Mouse (Mus musculus): Measurements from ENCODE around the gene Esr1.
"Not testable (repeated sequence)": the region's sequence is repeated elsewhere in the genome, so short reads cannot be mapped to it uniquely, and the experiment has no call there.

Gene Esr1

DNA sequence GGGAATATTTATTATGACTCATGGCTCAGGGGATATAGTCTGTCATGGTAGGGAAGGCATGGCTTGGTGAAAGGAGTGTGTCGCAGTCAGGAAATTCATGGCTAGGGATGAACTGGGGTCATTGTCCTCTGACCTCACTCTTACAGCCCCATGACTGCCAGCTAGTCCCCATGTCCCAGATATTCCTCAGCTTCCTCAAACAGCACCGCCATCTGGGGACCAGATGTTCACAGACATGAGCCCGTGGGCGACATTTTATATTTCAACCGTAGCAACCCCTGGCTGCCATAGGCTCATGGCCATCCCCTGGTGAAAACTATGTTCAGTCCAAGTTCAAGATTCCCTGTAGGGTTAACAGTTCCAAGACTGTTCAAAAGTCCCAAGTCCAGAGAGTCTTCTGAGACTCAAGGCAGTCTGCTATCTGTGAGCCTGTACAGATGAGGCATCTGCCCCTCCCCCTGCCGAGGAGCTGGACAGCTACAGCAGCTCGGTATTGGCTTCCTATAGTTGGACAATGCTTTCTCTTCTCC lies 83.0 kb downstream of the Esr1 start:
- peak in 1 of 2 experiments; percentile 5 for DNase-seq (ENCODE audit: low spot score in 2 of 2)

DNA sequence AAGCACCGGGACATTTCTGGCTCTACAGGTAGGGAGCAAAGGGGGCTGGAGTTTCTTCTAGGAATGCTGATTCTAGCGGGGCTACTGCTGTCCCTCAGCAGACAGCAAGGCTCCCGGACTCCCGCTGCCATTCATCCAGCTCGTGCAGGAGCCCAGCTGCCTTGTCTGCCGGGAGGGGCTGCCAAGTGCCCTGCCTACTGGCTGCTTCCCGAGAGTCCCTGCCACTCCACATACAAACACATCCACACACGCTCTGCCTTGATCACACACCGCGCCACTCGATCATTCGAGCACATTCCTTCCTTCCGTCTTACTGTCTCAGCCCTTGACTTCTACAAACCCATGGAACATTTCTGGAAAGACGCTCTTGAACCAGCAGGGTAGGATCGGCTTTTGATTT lies 98.5 kb downstream of the Esr1 start:
- no peak for DNase-seq (ENCODE audit: low spot score in 2 of 2)

DNA sequence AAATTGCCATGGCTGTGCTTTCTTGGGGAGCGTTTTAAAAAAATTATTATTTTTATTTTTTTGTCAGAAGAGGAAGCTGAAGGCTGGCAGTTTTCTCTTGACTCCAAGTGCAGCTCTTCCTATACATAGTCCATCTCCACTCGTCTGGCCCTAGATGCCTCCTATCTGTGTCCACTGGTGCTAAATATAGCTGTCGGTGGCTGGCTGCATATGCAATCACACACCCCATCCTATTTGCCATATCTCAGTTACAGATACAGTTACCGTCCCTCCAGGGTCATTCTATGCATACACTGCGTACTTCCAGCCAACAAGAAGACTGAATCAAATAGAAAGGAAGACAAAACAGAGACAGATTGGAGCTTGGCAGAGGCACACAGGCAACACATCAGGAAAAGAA lies 100.0 kb downstream of the Esr1 start:
- no peak for DNase-seq (ENCODE audit: low spot score in 2 of 2)

DNA sequence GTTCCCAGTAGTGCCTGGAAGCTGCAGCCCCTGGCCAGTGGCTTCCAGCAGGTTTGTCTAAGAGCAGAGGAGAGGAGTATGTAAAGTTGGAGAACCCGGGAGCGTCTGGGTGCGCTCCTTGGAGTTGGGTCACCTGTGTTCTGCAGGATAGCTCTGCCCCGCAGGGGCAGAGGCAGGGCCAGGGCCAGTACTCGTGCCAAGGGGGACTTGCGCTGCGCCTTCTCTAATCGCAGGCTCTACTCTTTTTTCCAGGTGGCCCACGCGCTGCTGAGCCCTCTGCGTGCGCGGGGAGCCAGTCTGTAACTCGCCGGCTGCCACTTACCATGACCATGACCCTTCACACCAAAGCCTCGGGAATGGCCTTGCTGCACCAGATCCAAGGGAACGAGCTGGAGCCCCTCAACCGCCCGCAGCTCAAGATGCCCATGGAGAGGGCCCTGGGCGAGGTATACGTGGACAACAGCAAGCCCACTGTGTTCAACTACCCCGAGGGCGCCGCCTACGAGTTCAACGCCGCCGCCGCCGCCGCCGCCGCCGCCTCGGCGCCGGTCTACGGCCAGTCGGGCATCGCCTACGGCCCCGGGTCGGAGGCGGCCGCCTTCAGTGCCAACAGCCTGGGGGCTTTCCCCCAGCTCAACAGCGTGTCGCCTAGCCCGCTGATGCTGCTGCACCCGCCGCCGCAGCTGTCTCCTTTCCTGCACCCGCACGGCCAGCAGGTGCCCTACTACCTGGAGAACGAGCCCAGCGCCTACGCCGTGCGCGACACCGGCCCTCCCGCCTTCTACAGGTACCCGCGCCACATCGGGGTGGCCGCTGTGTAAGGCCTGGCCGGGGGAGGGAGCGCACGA lies 100.9 kb downstream of the Esr1 start:
- no peak for DNase-seq (ENCODE audit: low spot score in 2 of 2)

DNA sequence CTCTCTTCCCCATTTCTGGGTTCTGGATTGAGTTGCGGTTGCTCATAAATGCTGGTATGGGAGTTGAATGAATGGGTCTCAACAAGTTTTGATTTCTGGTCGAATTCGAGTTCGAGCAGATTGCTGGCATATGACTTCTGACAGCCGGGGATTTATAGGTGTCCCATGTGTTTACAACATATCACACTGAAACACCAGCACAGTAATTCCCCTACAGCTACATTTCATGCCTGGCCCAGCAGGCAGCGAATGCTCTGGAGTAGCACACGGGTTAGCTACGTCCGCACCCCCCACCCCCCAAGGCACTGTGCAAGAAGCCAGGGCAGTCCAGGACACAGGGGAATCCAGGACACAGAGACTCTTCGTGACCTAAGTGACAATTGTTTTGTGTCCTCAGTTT lies 102.0 kb downstream of the Esr1 start:
- DNase-seq (ENCODE audit: low spot score in 2 of 2) = no peak

DNA sequence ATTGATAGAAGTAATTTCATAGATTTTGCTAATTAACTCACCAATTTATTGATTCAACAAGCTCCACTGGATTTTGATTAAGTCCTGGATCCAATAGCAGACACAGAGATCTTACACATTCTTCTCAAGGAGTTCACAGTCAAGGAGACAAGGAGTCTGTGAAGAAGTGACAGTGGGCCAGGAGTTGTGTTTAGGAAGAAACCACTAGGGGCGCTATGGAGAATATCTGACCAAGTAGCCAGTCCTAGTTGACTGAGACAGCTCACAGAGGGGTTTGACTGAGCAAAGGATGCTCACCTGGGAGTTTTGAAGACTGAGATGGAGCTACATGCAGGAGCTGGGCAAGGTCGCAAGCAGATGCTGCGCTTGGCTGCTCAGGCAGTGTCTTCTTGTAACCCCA lies 113.5 kb downstream of the Esr1 start:
- DNase-seq (ENCODE audit: low spot score in 2 of 2) = no peak

DNA sequence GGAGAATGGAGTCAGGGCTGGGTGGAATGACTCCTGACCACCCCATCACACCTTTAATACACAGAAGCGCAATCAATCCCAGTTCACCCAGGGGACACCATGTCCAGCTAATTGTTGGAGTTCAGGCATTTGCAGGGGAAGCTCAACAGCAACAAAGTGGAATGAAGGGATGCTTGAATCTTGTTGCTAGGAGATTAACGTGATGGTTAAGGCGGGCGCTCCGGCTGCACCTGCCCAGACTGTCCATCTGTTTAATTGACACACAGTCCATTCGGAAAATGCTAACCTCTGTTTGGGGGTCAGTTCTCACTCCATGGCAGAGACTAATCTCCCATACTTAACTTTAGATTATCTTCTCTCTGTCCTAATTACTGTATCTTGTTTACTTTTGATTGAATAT lies 114.7 kb downstream of the Esr1 start:
- DNase-seq (ENCODE audit: low spot score in 2 of 2) = no peak

DNA sequence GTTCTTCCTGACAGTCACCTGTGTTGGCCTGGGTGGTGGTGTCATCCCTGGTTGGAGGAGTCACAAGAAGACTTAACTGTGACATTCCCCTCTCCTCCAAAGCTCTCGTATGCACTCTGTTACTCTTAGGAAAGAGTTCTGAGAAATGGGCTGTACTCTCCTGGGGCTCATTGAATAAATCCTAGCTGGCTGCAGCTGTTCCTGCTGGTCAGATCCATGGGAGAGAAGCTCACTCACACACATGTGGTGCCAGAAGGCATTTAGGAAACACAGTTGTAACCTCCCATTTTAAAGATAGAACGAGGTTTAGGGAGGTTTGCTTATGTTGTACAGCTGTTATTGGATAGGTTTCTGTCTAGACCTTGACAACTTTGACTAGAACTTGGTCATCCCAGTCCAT lies 120.9 kb downstream of the Esr1 start:
- DNase-seq (ENCODE audit: low spot score in 2 of 2) = peak; percentile 13 to 39

DNA sequence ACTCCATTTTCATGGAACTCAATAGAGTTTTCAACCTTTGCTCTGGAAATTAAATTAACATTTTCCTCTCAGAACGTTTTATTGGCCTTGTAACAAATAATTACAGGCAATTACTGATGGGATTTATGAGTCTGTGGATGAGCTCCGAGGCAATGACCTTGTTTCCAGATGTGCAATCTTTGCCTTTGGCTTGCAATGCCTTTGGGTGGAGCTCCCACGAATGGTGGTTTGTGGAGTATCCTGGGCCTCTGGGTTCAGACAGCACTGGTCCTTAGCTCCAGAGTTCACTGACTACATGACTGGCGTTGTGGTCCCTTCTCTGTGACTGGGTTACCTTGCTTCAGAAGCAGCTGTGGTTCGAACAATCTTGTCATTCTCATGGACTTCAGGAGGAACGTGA lies 122.6 kb downstream of the Esr1 start:
- DNase-seq (ENCODE audit: low spot score in 2 of 2) = no peak

DNA sequence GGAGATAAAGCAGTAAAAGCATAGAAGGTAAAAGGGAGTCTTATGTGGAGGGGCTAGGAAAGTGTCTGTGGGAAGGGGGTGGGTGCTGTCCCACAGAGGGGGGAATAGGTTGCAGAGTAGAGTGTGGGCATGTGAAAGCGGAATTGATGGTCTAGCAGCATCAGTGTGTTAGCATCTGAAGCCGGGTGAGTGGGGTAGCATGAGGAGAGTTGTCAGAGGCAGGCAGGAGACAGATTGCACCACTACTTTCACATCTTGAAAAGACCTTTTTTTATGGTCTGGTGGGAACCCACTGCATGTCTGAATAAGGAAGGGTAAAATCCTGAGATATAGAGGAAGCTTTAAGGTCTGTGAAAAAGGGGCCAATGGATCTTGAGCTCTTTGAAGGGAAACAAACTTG lies 123.5 kb downstream of the Esr1 start:
- DNase-seq (ENCODE audit: low spot score in 2 of 2) = no peak

DNA sequence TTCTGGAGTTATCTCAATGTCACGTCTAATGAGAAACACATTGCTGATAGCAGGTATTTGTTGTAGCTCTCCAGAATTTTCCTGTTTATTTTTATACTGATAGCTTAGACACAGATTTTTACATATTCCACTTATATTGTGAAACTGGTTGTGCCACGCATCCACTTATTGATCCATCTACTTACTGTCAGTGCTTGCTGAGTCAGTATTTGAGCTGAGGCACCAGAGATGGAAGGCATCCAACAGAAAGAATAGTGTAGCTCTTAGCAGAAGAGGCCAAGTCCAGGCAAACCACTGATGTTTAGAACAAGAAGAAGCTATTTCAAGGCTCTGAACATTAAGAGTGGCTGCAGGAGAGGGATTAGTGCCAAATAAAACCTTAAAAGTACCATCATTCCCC lies 126.9 kb downstream of the Esr1 start:
- DNase-seq (ENCODE audit: low spot score in 2 of 2) = no peak

DNA sequence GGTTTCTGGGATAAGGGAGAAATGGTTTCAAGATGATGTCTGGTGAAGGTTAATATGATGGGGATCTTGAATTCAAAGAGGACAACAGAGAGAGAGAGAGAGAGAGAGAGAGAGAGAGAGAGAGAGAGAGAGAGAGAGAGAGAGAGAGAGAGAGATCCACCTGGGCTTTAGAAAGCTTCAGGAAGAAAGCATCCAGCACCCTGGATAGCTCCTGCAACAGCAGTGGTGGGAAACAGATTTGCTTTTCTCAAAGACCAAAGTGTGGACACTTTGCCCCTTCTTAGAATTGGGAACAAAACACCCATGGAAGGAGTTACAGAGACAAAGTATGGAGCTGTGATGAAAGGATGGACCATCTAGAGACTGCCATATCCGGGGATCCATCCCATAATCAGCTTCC lies 139.7 kb downstream of the Esr1 start:
- DNase-seq (ENCODE audit: low spot score in 2 of 2) = not testable (repeated sequence)

DNA sequence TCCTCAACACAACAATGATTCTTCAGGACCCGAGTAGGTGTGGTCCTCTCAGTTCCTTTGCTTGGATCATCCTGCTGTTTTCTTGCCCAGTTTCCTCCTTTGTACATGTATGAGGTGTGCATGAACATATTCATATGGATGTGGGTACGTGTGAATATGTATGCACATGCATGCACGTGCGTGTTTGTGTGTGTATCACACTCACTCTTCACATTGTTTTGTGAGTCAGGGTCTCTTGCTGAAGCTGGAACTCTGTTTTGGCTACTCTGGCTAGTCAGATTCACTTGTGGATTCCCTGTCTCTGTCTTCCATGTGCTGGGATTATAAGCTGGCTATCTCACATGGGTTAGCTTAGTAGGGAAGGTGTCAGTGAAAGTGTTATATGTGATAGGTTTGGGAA lies 141.6 kb downstream of the Esr1 start:
- DNase-seq (ENCODE audit: low spot score in 2 of 2) = no peak

DNA sequence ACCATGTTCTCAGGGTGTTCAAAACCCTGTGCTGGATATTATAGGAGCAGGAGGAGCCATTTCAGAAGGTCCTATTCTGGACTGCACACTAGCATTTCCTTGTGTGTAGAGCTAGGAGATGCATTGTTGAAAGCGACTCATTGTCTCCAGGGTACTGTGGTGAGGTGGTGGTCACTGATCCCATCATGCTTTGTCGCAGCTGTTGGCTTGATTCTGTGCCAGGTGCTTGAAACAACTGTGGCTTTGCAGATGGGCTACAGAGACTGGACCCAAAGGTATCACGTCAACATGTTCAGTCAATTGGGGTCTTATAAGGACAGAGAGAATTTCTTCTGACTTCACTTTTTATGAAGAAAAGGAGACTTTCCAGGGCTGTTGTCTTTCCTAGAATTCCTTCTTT lies 164.1 kb downstream of the Esr1 start:
- peak; percentile 60 to 77 for DNase-seq (ENCODE audit: low spot score in 2 of 2)

DNA sequence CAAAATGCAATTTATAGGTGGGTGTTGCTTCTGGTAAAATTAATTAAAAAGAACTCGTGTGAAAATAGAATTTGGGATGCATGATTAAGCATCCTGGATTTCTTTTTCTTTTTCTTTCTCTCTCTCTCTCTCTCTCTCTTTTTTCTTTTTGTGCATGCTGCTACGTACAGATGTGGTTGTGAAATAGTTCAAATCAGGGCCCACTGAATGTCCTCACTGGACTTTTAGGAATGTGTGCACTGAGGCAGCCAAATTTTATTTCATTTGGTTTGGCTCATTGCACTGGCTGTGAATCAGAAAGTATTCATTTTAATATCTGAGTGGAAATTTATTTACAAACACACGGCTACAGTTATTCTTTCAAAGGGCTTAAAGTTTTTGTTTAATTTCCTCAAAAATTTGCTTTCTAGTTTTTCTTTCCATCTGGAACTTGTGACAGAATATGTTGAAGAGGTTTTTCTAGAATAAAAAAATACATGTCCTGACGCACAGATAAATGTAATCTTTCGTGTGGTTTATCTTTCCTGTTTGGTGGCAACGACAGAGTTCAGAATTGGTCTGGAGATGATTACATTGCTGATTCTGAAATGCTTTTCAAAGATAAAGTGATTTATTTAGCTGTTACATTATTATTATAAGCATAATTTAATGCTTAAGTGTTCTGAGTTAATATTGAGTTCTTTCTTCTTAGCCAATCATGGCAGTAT lies 164.8 kb downstream of the Esr1 start:
- DNase-seq (ENCODE audit: low spot score in 2 of 2) = peak; percentile 39 to 66

DNA sequence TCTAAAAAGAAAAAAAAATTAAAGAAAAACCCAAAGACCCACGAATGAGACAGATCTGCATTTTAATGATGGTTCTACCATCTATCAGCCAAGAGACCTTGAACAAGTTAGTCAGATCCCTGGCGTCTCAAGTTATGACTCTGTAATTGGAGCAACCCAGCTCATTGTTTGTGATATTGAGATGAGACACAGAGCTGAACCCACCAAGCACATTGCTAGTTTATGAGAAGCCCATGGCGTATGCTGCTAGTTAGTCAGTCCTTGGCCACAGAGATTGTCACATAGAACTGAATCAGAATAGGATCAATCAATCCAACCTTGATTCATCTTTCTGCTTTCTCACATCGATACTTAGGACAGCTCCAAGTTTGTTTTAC lies 165.3 kb downstream of the Esr1 start:
- no peak for DNase-seq (ENCODE audit: low spot score in 2 of 2)

DNA sequence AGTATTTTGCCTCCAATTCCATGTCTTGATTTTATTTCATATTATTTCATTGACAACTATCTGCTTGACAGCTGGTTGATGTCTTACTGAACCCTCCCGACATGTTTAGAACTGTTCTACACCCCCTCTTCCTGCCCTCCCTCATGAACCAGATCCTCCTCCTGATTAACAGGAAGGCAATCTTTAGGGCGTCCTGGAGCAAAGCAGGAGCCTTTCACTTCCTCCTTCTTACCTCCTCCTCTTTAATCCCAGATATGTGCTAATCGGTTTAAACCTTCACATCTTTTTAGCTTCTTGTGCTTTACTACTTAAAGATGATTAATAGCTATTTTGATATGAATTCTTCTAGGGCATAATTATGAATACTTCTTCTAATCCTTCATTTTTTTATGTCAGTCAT lies 166.6 kb downstream of the Esr1 start:
- DNase-seq (ENCODE audit: low spot score in 2 of 2) = no peak

DNA sequence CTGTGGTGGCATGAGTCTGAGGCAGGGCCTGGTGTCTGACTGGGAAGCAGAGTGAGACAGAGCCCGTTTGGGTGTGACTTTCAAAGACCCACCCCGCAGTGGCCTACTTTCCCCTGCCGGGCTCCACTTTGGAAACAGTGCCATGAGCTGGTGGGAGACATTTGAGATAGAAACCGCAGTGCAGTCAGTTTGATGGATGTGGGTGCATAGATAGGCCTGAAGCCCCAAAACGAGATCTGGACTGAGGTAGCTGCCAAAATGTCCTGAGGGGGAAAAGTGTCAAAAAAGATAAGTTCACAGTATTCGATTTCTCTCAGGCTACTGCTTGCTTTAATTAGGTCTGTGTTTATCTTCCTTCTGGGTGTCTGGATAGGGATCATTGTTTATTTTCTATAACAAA lies 169.5 kb downstream of the Esr1 start:
- no peak for DNase-seq (ENCODE audit: low spot score in 2 of 2)

DNA sequence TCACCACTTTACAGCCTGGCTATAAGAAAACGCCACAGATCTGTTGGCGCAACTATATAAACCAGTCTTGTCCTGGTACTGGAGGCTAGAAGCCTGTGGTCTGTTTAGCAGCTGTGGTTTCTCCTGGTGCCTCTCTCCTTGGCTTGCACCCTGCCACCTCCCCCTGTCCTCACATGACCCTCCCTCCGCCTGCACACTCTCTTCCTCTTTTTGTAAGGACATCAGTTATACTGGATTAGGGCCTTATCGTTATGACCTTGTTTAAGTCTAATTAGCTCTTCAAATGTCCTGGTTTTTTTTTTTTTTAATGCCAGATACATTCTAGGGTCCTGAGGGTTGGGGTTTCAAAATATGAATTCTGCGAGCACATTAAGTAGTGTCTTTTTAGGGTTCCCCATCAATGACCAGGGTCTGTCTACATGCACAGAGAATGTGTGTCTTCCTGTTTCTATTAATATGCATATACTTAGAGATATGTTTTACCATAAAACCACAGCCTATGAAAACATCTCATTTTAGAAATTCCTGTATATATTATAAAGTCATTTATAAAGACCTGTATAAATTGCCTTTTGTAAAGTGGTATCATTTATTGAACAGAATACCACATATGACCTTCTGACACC lies 175.7 kb downstream of the Esr1 start:
- DNase-seq (ENCODE audit: low spot score in 2 of 2) = peak; percentile 50 to 58

DNA sequence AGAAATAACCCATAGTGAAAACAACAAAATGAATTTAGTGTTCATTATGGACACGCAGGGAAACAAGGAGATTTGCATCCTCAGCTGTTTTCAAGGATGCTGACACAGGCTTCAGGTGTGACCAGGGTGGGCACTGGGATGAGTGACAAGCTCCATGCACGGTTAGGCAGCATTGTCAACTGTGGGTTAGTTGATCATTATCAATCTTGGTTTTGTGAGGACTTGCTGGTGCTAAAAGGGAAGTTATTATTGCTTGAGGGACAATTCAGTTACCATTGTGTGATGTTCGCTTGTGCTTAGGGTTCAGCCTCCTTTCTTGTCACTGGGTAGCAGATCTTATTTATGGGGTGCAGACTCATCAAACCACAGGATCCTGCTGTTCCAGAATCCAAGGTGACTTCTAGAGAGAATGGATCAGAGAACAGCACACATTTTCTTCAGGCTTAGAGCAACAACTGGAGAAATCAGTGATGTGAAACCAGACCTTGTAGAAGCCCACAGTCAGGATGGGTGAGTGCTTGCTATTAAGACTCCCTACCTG lies 186.9 kb downstream of the Esr1 start:
- DNase-seq (ENCODE audit: low spot score in 2 of 2) = no peak

DNA sequence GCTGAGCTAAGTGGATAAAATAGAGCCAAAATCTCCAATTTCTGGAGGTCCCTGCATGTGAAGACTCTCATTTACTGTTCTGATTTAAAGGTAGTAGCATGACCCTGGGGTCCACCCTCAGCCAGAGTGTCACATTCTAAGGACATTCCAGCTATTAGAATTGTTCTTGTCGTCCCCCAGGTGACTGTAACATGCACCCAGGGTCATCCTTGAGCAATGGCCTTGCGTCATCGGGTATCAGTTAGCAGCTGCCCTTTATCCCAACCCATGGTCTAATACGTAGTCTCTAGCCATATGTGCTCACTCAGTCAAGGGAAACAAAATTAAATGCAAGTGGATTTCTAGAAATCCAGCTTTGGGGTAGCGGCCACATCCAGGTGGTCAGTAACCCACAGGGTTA lies 213.0 kb downstream of the Esr1 start:
- DNase-seq (ENCODE audit: low spot score in 2 of 2) = no peak

DNA sequence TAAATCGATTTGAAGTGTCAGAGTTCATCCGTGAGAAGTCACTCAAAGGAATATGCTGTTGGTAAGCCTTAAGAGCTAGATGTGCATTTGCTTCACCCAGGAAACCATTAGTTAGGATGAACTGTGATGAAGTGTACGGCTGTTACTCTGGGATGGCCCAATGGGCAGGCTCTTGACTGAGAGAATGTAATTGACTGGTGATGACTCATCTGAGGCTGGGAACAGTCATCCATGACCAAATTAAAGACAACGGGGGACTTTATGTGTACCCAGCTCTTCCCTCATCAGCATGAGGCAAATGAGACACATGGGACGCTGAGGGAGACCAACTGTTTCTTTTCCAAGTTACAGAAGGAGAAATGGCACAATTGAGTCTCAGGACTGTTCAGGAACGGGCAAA lies 219.2 kb downstream of the Esr1 start:
- DNase-seq (ENCODE audit: low spot score in 2 of 2) = no peak

Measured in heart, adult 9 months (tissue).